Mouse (Mus musculus) MEL (cell line): ENCODE results near the gene Prf1. TPM values are rescaled to one million over a fixed set of nuclear protein-coding genes. Genes with fewer than 3 reads are reported as not detected.

ENCODE experiments used
- DNase-seq: peaks from one replicate; pipeline ENCODE4 v3.0.0; 2011; ENCODE audit warnings: low read depth, low spot score
- H3K27ac ChIP-seq: 2 replicates; pipeline ENCODE4 v1.5.1; 2012; ENCODE audit warnings: low read depth, mild to moderate bottlenecking, control low read depth, low read length, moderate library complexity; ENCODE audit not compliant: control insufficient read depth
- H3K27me3 ChIP-seq, 2 experiments: fragments of 150-350 bp in 1 of 2; sonication (generic) in 1 of 2; 2 replicates each; pipeline ENCODE4 v1.6.1; 2012; ENCODE audit warnings: low read length in 2 of 2, mild to moderate bottlenecking in 2 of 2, improper control_type of control experiment in 1 of 2, moderate library complexity in 1 of 2; ENCODE audit not compliant: insufficient read depth in 2 of 2, control insufficient read depth in 1 of 2
- H3K36me3 ChIP-seq, 2 experiments: 2 replicates each; pipeline ENCODE4 v1.6.1; 2012 to 2014; ENCODE audit warnings: low read length in 2 of 2, improper control_type of control experiment in 1 of 2, inconsistent platforms in 1 of 2, mild to moderate bottlenecking in 1 of 2; ENCODE audit not compliant: insufficient read depth in 2 of 2, control insufficient read depth in 1 of 2
- H3K4me1 ChIP-seq, 2 experiments: fragments of 150-350 bp in 1 of 2; sonication (generic) in 1 of 2; 2 replicates each; pipeline ENCODE4 v1.6.1; 2012; ENCODE audit warnings: low read length in 2 of 2, improper control_type of control experiment in 1 of 2, mild to moderate bottlenecking in 1 of 2; ENCODE audit not compliant: insufficient read depth in 2 of 2, control insufficient read depth in 1 of 2
- H3K4me3 ChIP-seq, 2 experiments: fragments of 150-350 bp in 1 of 2; sonication (generic) in 1 of 2; 2 replicates each; pipeline ENCODE4 v1.5.1; 2012; ENCODE audit warnings: low read depth in 2 of 2, low read length in 2 of 2, mild to moderate bottlenecking in 2 of 2, moderate library complexity in 2 of 2, control low read depth in 1 of 2, improper control_type of control experiment in 1 of 2; ENCODE audit not compliant: control insufficient read depth in 1 of 2, insufficient read depth in 1 of 2
- H3K79me2 ChIP-seq: 2 replicates; pipeline ENCODE4 v1.6.1; 2012; ENCODE audit warnings: mild to moderate bottlenecking, low read length, moderate library complexity; ENCODE audit not compliant: control insufficient read depth, poor library complexity, insufficient read depth
- H3K9ac ChIP-seq: 2 replicates; pipeline ENCODE4 v1.6.1; 2012; ENCODE audit warnings: low read depth, mild to moderate bottlenecking, control low read depth, low read length, moderate library complexity; ENCODE audit not compliant: control insufficient read depth, poor library complexity, severe bottlenecking
- H3K9me3 ChIP-seq: fragments of 150-350 bp; sonication (generic); replicated peaks from 2 replicates; pipeline ENCODE4 v1.6.1; 2012; ENCODE audit warnings: mild to moderate bottlenecking, low read length, improper control_type of control experiment, moderate library complexity; ENCODE audit not compliant: insufficient read depth
- CHD1 ChIP-seq: IDR thresholded peaks from 2 replicates; pipeline ENCODE4 v1.6.1; 2012; ENCODE audit warnings: low read depth, mild to moderate bottlenecking, inconsistent platforms, low read length, improper control_type of control experiment
- CTCF ChIP-seq, 3 experiments: IDR thresholded peaks in 2 of 3; conservative IDR thresholded peaks in 1 of 3; 2 replicates each; pipeline ENCODE4 v1.5.1; 2011 to 2012; ENCODE audit warnings: low read length in 3 of 3, low read depth in 2 of 3, mild to moderate bottlenecking in 2 of 3, improper control_type of control experiment in 1 of 3, inconsistent platforms in 1 of 3, mixed read lengths in 1 of 3, moderate library complexity in 1 of 3; ENCODE audit not compliant: control insufficient read depth in 1 of 3, insufficient read depth in 1 of 3, poor library complexity in 1 of 3, severe bottlenecking in 1 of 3
- E2F4 ChIP-seq: IDR thresholded peaks from 2 replicates; pipeline ENCODE4 v1.6.1; 2011; ENCODE audit warnings: low read depth, low read length, improper control_type of control experiment, borderline replicate concordance
- ELF1 ChIP-seq: IDR thresholded peaks from 2 replicates; pipeline ENCODE4 v1.6.1; 2014; ENCODE audit warnings: low read depth, mild to moderate bottlenecking, inconsistent platforms, low read length, improper control_type of control experiment, moderate library complexity
- EP300 ChIP-seq, 2 experiments: IDR thresholded peaks; 2 replicates each; pipeline ENCODE4 v1.6.1; 2011; ENCODE audit warnings: improper control_type of control experiment in 2 of 2, low read length in 2 of 2, low read depth in 1 of 2, mild to moderate bottlenecking in 1 of 2
- ETS1 ChIP-seq: IDR thresholded peaks from 2 replicates; pipeline ENCODE4 v1.6.1; 2012; ENCODE audit warnings: low read depth, mild to moderate bottlenecking, inconsistent platforms, low read length, improper control_type of control experiment, moderate library complexity
- GABPA ChIP-seq: IDR thresholded peaks from 2 replicates; pipeline ENCODE4 v1.6.1; 2012; ENCODE audit warnings: low read depth, mild to moderate bottlenecking, inconsistent platforms, low read length, improper control_type of control experiment, moderate library complexity
- JUND ChIP-seq: IDR thresholded peaks from 2 replicates; pipeline ENCODE4 v1.6.1; 2011; ENCODE audit warnings: low read depth, mild to moderate bottlenecking, improper control_type of control experiment, low read length
- MAX ChIP-seq: IDR thresholded peaks from 2 replicates; pipeline ENCODE4 v1.6.1; 2011; ENCODE audit warnings: low read length, improper control_type of control experiment
- POLR2A ChIP-seq, 2 experiments: IDR thresholded peaks; 2 replicates each; pipeline ENCODE4 v1.6.1; 2011 to 2012; ENCODE audit warnings: low read length in 2 of 2, mild to moderate bottlenecking in 2 of 2, control low read depth in 1 of 2, improper control_type of control experiment in 1 of 2, low read depth in 1 of 2, moderate library complexity in 1 of 2; ENCODE audit not compliant: control insufficient read depth in 1 of 2, insufficient read depth in 1 of 2, poor library complexity in 1 of 2
- POLR2AphosphoS2 ChIP-seq: IDR thresholded peaks from 2 replicates; pipeline ENCODE4 v1.6.1; 2011; ENCODE audit warnings: low read length, improper control_type of control experiment
- RAD21 ChIP-seq: IDR thresholded peaks from 2 replicates; pipeline ENCODE4 v1.6.1; 2011; ENCODE audit warnings: mild to moderate bottlenecking, low read depth, low read length, improper control_type of control experiment
- RCOR1 ChIP-seq: IDR thresholded peaks from 2 replicates; pipeline ENCODE4 v1.6.1; 2012; ENCODE audit warnings: low read depth, mild to moderate bottlenecking, inconsistent platforms, low read length, improper control_type of control experiment
- SMC3 ChIP-seq: IDR thresholded peaks from 2 replicates; pipeline ENCODE4 v1.6.1; 2011; ENCODE audit warnings: low read depth, low read length, improper control_type of control experiment
- TCF12 ChIP-seq: IDR thresholded peaks from 2 replicates; pipeline ENCODE4 v1.6.1; 2014; ENCODE audit warnings: low read depth, mild to moderate bottlenecking, inconsistent platforms, low read length, improper control_type of control experiment, moderate library complexity
- UBTF ChIP-seq: IDR thresholded peaks from 2 replicates; pipeline ENCODE4 v1.6.1; 2012; ENCODE audit warnings: low read depth, mild to moderate bottlenecking, inconsistent platforms, low read length, improper control_type of control experiment, moderate library complexity, borderline replicate concordance; ENCODE audit not compliant: insufficient read depth
- USF1 ChIP-seq: IDR thresholded peaks from 2 replicates; pipeline ENCODE4 v1.6.1; 2014; ENCODE audit warnings: low read depth, mild to moderate bottlenecking, inconsistent platforms, low read length, improper control_type of control experiment, moderate library complexity
- ZNF384 ChIP-seq: IDR thresholded peaks from 2 replicates; pipeline ENCODE4 v1.6.1; 2012; ENCODE audit warnings: low read depth, mild to moderate bottlenecking, inconsistent platforms, low read length, improper control_type of control experiment
- polyA plus RNA-seq, 2 experiments: library from polyadenylated mRNA; stranded (reverse) in 1 of 2; unstranded in 1 of 2; fragments of >175 nt in 1 of 2; fragments of >200 nt in 1 of 2; gene quantifications; 2 replicates each; pipeline versions ENCODE4 v1.2.1 to v1.2.4; 2012; ENCODE audit warnings: low replicate concordance in 2 of 2, low read depth in 1 of 2; ENCODE audit not compliant: insufficient read length in 2 of 2, insufficient read depth in 1 of 2, missing spikeins in 1 of 2
- total RNA-seq: library from RNA; depleted of rRNA; stranded (reverse); fragments of 300-350 nt; gene quantifications from 2 replicates; pipeline ENCODE4 v1.2.3, GENCODE M21; 2012

Prf1 gene
- total and polyA plus RNA-seq, 3 experiments = 0.04 TPM; not detected in 2

DNA sequence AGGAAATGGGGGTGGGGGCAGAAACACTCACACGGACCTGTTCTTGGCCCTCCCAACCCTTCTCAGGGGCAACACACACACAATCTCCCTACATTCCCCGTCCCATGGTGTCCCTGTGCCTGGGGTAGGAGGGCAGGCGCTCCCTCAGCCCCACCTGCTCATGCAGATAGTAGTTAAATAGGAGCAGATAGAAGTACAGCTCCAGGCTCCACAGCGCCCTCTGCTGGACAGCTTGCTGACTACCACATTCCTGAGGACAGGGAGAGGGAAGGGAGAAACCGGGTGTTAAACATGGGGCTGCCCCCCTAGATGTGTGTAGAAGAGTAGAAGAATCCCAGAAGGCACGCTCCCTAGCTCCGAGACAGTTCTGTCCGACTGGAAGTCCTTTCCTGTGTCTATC lies 46.3 kb downstream of the Prf1 start:
- Histone ChIP-seq H3K36me3 (no peaks in the 10 kb centered on the region), H3K79me2 (no peaks in the 10 kb centered on the region), H3K27me3 (no peaks in the 10 kb centered on the region), H3K27ac (no peak overlapping the region), H3K9ac (no peak overlapping the region), H3K4me1 (no peaks in the 10 kb centered on the region), H3K4me3 (no peak overlapping the region), H3K9me3 (no peaks in the 10 kb centered on the region)
- TF ChIP-seq RCOR1 (no peak), CHD1 (no peak), JUND (no peak), E2F4 (no peak), RAD21 (peak; percentile 23), EP300 (IDR thresholded peaks at IDR 0.05; ENCODE audit: low read depth in 1 of 2, low read length in 2 of 2) (no peak), CTCF (IDR thresholded peaks at IDR 0.05 in 2 of 3, conservative IDR thresholded peaks at IDR 0.05 in 1 of 3; ENCODE audit: control insufficient read depth in 1 of 3, insufficient read depth in 1 of 3, low read depth in 2 of 3, low read length in 3 of 3, poor library complexity in 1 of 3, severe bottlenecking in 1 of 3) (peak; percentile 76 to 92 (median 91)), GABPA (no peak), USF1 (0 out of 2 replicates have a peak, but pooled peaks have one; percentile 18), SMC3 (peak; percentile 53), TCF12 (no peak), ELF1 (no peak)
- peak; percentile 71 for DNase-seq

DNA sequence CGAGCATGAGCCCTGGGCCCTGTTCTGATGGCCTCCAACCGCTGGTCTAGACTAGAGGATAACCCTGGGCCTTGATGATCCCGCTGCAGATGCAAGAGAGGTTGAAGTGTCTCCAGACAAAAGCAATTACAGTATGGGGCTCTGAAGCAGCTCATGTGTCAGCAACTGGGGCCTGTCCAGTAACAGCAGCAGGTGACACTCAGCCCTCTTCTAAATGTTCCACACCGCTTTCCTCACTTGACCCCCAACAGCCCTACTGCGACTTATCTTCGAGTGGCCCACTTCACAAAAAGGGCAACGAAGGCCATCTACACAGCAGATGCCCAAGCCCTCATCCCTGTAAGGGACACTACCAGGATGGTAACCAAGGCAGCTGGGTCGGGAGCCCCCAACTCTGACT lies 47.5 kb downstream of the Prf1 start:
- no peaks in the 10 kb centered on the region for H3K27me3 ChIP-seq
- TF ChIP-seq MAX (no peak), POLR2A (IDR thresholded peaks at IDR 0.05; ENCODE audit: control insufficient read depth in 1 of 2, insufficient read depth in 1 of 2, low read depth in 1 of 2, low read length in 2 of 2, poor library complexity in 1 of 2) (no peak), ZNF384 (no peak), RCOR1 (no peak), UBTF (no peak), ETS1 (no peak), POLR2AphosphoS2 (no peak)
- TF ChIP-seq, all 39 proteins: peak for 0

More for the DNA sequence above, 47.5 kb downstream of the Prf1 start:
- no peak overlapping the region for H3K27ac ChIP-seq
- no peaks in the 10 kb centered on the region for H3K9me3 ChIP-seq
- no peak overlapping the region for H3K9ac ChIP-seq
- H3K36me3 ChIP-seq = no peaks in the 10 kb centered on the region
- DNase-seq = no peak
- H3K4me1 ChIP-seq = no peaks in the 10 kb centered on the region
- no peaks in the 10 kb centered on the region for H3K79me2 ChIP-seq
- H3K4me3 ChIP-seq = no peak overlapping the region
